Mouse (Mus musculus): Measurements from ENCODE around the gene Smim14.
"Not testable (repeated sequence)": the region's sequence is repeated elsewhere in the genome, so short reads cannot be mapped to it uniquely, and the experiment has no call there.

Smim14 gene

GRCm38 (mm10) chr5:65514635-65515278 is 22.2 kb downstream of the Smim14 start:
- no peak for DNase-seq

GRCm38 (mm10) chr5:65513506-65513905 is 23.5 kb downstream of the Smim14 start:
- no peak for DNase-seq

- DNase-seq, result no peak
Measured at GRCm38 (mm10) chr5:65508395-65508794, 28.6 kb downstream of the Smim14 start.

GRCm38 (mm10) chr5:65505786-65506185 is 31.2 kb downstream of the Smim14 start:
- DNase-seq, result peak in 1 of 2 experiments; percentile 23

- no peak for DNase-seq
Measured at GRCm38 (mm10) chr5:65501407-65501806, 35.6 kb downstream of the Smim14 start.

GRCm38 (mm10) chr5:65500231-65500630 is 36.8 kb downstream of the Smim14 start:
- DNase-seq, result no peak

GRCm38 (mm10) chr5:65492716-65493531 is 44.1 kb downstream of the Smim14 start, which contains the start of gene Gm43552:
Gene Gm43552, minus strand, starts transcription at chr5:65492833.
- peak; percentile 97 for DNase-seq

- DNase-seq, result peak; percentile 75 to 77
Measured at GRCm38 (mm10) chr5:65491767-65492715, 44.9 kb downstream of the Smim14 start.

- DNase-seq, result no peak
Measured at GRCm38 (mm10) chr5:65489830-65490229, 47.2 kb downstream of the Smim14 start.

GRCm38 (mm10) chr5:65488725-65489124 is 48.3 kb downstream of the Smim14 start:
- no peak for DNase-seq

- DNase-seq, result peak in 1 of 2 experiments; percentile 27
Measured at GRCm38 (mm10) chr5:65487381-65487780, 49.6 kb downstream of the Smim14 start.

GRCm38 (mm10) chr5:65486514-65486913 is 50.5 kb downstream of the Smim14 start:
- no peak for DNase-seq

GRCm38 (mm10) chr5:65482996-65483395 is 54.0 kb downstream of the Smim14 start:
- DNase-seq, result no peak

GRCm38 (mm10) chr5:65480511-65480910 is 56.5 kb downstream of the Smim14 start:
- no peak for DNase-seq

GRCm38 (mm10) chr5:65479681-65480445 is 57.1 kb downstream of the Smim14 start:
- peak in 1 of 2 experiments; percentile 2 for DNase-seq

GRCm38 (mm10) chr5:65478224-65478623 is 58.8 kb downstream of the Smim14 start:
- peak in 1 of 2 experiments; percentile 63 for DNase-seq

- DNase-seq, result not testable (repeated sequence)
Measured at GRCm38 (mm10) chr5:65476739-65477138, 60.2 kb downstream of the Smim14 start.

- no peak for DNase-seq
Measured at GRCm38 (mm10) chr5:65475806-65476205, 61.2 kb downstream of the Smim14 start.

GRCm38 (mm10) chr5:65469766-65470165 is 67.2 kb downstream of the Smim14 start:
- DNase-seq, result peak; percentile 39 to 63

GRCm38 (mm10) chr5:65466911-65467310 is 70.1 kb downstream of the Smim14 start:
- DNase-seq, result no peak

- peak in 1 of 2 experiments; percentile 25 for DNase-seq
Measured at GRCm38 (mm10) chr5:65460361-65460760, 76.6 kb downstream of the Smim14 start.

GRCm38 (mm10) chr5:65459454-65459853 is 77.5 kb downstream of the Smim14 start:
- peak in 1 of 2 experiments; percentile 46 for DNase-seq
